Mouse (Mus musculus): Measurements from ENCODE around the gene Gm14325.
"Not testable (repeated sequence)": the region's sequence is repeated elsewhere in the genome, so short reads cannot be mapped to it uniquely, and the experiment has no call there.

DNA sequence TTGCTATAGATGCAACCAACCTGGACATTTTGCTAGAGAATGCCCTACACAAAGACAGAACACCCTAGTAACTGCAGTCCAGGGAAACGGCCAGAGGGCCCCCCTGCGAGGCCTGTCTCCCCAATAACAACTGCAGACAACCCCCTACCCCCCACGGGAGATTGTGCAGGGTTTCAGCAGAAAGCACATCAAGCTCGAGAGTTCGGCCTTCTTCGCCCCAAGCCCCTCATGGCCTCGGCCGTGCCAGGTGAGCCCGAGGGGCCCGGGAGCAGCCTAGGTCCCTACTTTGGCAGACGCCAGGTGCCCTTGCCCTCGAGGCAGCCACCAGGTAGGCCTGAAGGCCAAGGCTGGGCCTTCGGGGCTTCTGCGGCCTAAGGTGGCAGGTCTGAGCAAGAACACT, 47.6 kb upstream of the Gm14325 start:
- TF ChIP-seq ETS1 (conservative IDR thresholded peaks at IDR 0.05; ENCODE audit: low read depth, low read length); ZNF384 (IDR thresholded peaks at IDR 0.05; ENCODE audit: low read depth, low read length); CTCF (conservative IDR thresholded peaks at IDR 0.05 in 1 of 2, IDR thresholded peaks at IDR 0.05 in 1 of 2; ENCODE audit: low read depth in 2 of 2, low read length in 2 of 2); CHD1 (IDR thresholded peaks at IDR 0.05; ENCODE audit: low read depth, low read length); EP300 (IDR thresholded peaks at IDR 0.05; ENCODE audit: low read length): not testable (repeated sequence)

Measured in CH12.LX (cell line).